Mouse (Mus musculus): ENCODE measurements around the gene Krtap3-2.
"Not testable (repeated sequence)": the region's sequence is repeated elsewhere in the genome, so short reads cannot be mapped to it uniquely, and the experiment has no call there.

DNA sequence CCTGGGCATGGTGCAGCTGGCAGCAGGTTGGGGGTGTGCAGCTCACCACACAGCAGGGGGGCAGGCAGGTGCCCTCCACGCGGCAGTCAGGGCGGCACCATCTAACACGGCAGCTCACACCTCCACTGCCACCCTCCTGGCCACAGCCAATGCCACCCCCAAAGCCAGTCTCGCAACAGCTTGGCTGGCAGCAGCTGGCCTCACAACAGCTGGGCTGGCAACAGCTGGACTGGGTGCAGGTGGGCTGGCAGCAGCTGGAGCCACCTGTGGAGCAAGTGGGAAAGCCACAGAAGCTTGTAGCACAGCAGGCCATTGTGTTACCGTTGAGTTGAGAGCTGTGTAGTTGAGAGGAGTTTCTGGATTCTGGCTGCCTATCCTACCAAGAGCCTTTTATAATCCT is 41.1 kb upstream of the Krtap3-2 start, which contains the start of gene Krtap9-3:
- TF ChIP-seq CTCF, EP300 (IDR thresholded peaks at IDR 0.05; ENCODE audit: low read depth): not testable (repeated sequence)

Measured in liver, postnatal 0 days (tissue).